Mouse (Mus musculus) ES-CJ7 (cell line): ENCODE measurements around the gene Polr2i.
A peak's percentile ranks its signal among the peaks of the same experiment; 100 is the strongest.

Experiments used
- DNase-seq: peaks from one replicate; pipeline ENCODE4 v3.0.0; 2011; ENCODE audit warnings: low read depth, low spot score

Polr2i gene

GRCm38 (mm10) chr7:30265531-30265930 is 33.8 kb downstream of the Polr2i start:
- DNase-seq = peak; percentile 64

GRCm38 (mm10) chr7:30265935-30266334 is 34.2 kb downstream of the Polr2i start:
- DNase-seq = peak; percentile 98

- DNase-seq = peak; percentile 89
These were observed 35.0 kb downstream of the Polr2i start for GRCm38 (mm10) chr7:30266780-30267179.

GRCm38 (mm10) chr7:30269641-30270040 is 37.9 kb downstream of the Polr2i start:
- no peak for DNase-seq

- no peak for DNase-seq
These were observed 42.6 kb downstream of the Polr2i start for GRCm38 (mm10) chr7:30274383-30274782.

GRCm38 (mm10) chr7:30278911-30279310 is 47.2 kb downstream of the Polr2i start:
- no peak for DNase-seq

- peak; percentile 81 for DNase-seq
These were observed 47.8 kb downstream of the Polr2i start for GRCm38 (mm10) chr7:30279536-30279935.

GRCm38 (mm10) chr7:30279951-30280669 is 48.4 kb downstream of the Polr2i start, which contains the start of the genes Thap8 and Wdr62:
TSS of gene Thap8 (plus strand) at chr7:30280094.
TSS of gene Wdr62 (minus strand) at chr7:30280419.
- peak; percentile 94 for DNase-seq

- DNase-seq = peak; percentile 95
These were observed 49.0 kb downstream of the Polr2i start for GRCm38 (mm10) chr7:30280670-30281138.

- no peak for DNase-seq
These were observed 49.8 kb downstream of the Polr2i start for GRCm38 (mm10) chr7:30281522-30281921.

GRCm38 (mm10) chr7:30282740-30283139 is 51.0 kb downstream of the Polr2i start:
- DNase-seq = no peak
